In genomic region chr13:58275599-58275998, GRCm38 (mm10) we compare ENCODE assay signal across 8 mouse cellular contexts. TPM values are rescaled to one million over a fixed set of nuclear protein-coding genes. Genes with fewer than 3 reads are reported as not detected.
A peak's percentile ranks its signal among the peaks of the same experiment; 100 is the strongest.
DNase-seq lines count a peak whose midpoint lies in the region; ATAC-seq and TF ChIP-seq lines count a peak whose summit lies in the region.

Gene Gkap1 (minus strand): TSS chr13:58275699.

- H3K4me1 ChIP-seq in brown adipose tissue, adult 24 weeks (ENCODE audit: control insufficient read depth, insufficient read depth, insufficient read length, low read length) = no peaks in the 10 kb centered on the region
- H3K4me1 ChIP-seq in heart, embryonic 12.5 days (replicated peaks) = peaks cover 14% of the 10 kb centered on the region
- H3K4me1 ChIP-seq in neural tube, embryonic 13.5 days (replicated peaks) = peaks cover 26% of the 10 kb centered on the region

- no peak for TF ChIP-seq CTCF in left cerebral cortex, adult 2 months (IDR thresholded peaks at IDR 0.05)

- no peaks in the 10 kb centered on the region for H3K9me3 ChIP-seq in heart, embryonic 12.5 days (replicated peaks)
- H3K9me3 ChIP-seq in neural tube, embryonic 13.5 days = no peaks in the 10 kb centered on the region

- DNase-seq in left cerebral cortex, adult 2 months (ENCODE audit: extremely low spot score in 1 of 2, low spot score in 2 of 2) = no peak
- DNase-seq in left cerebral cortex, adult 9 months (ENCODE audit: low spot score in 2 of 2) = no peak
- no peak for DNase-seq in left cerebral cortex, postnatal 14 days (ENCODE audit: low spot score in 2 of 2)
- no peak for DNase-seq in thymus, postnatal 36 days
- no peak for DNase-seq in yolk sac, embryonic 10.5 days (ENCODE audit: low spot score)

- no peak for ATAC-seq in heart, embryonic 12.5 days (ENCODE audit: insufficient number of reproducible peaks, low FRiP score)
- ATAC-seq in neural tube, embryonic 13.5 days (ENCODE audit: low read depth) = no peak

- H3K27me3 ChIP-seq in heart, embryonic 12.5 days (replicated peaks) = 0 out of 2 replicates have a peak, but pooled peaks cover 4% of the 10 kb centered on the region
- H3K27me3 ChIP-seq in neural tube, embryonic 13.5 days = no peaks in the 10 kb centered on the region

- WGBS in heart, embryonic 12.5 days = 69% methylated on average over 8 of the region's 8 CpGs
- 76% methylated on average over 8 of the region's 8 CpGs for WGBS in neural tube, embryonic 13.5 days

- H3K36me3 ChIP-seq in heart, embryonic 12.5 days = no peaks in the 10 kb centered on the region
- no peaks in the 10 kb centered on the region for H3K36me3 ChIP-seq in neural tube, embryonic 13.5 days

- H3K9ac ChIP-seq in heart, embryonic 12.5 days = peak within 1 kb of the TSS; percentile 88
- H3K9ac ChIP-seq in neural tube, embryonic 13.5 days = peak within 1 kb of the TSS; percentile 88

- peak within 1 kb of the TSS; percentile 30; the same call in 1 of the 2 replicates for H3K27ac ChIP-seq in left cerebral cortex, adult 2 months
- no peak within 1 kb of the TSS for H3K27ac ChIP-seq in brown adipose tissue, adult 24 weeks (replicated peaks; ENCODE audit: low read depth, low read length)
- H3K27ac ChIP-seq in heart, embryonic 12.5 days (ENCODE audit: poor library complexity, severe bottlenecking) = peak within 1 kb of the TSS; percentile 49
- peak within 1 kb of the TSS; percentile 87 for H3K27ac ChIP-seq in neural tube, embryonic 13.5 days (replicated peaks)

- intact Hi-C loops in left cerebral cortex, adult 2 months (cut with DNase I) = no loop called here
- intact Hi-C loops in left cerebral cortex, postnatal 14 days (cut with DNase I) = no loop called here

- peak within 1 kb of the TSS; percentile 87 for H3K4me2 ChIP-seq in heart, embryonic 12.5 days
- H3K4me2 ChIP-seq in neural tube, embryonic 13.5 days = peak within 1 kb of the TSS; percentile 74

- H3K4me3 ChIP-seq in left cerebral cortex, adult 2 months = peak within 1 kb of the TSS; percentile 71
- H3K4me3 ChIP-seq in brown adipose tissue, adult 24 weeks (ENCODE audit: insufficient read depth, low read depth, low read length) = peak within 1 kb of the TSS; percentile 95
- H3K4me3 ChIP-seq in heart, embryonic 12.5 days = peak within 1 kb of the TSS; percentile 80
- H3K4me3 ChIP-seq in neural tube, embryonic 13.5 days = peak within 1 kb of the TSS; percentile 91

RNA-seq across cellular contexts. Expression of gene Gkap1, which starts in this region (rescaled TPM):
- 10 to 100 TPM; 16.8 to 20.3 TPM for total RNA-seq in left cerebral cortex, adult 2 months (2021)
- 35.4 and 45.5 TPM in 2 replicates for polyA plus RNA-seq in brown adipose tissue, adult 24 weeks (2012; ENCODE audit: insufficient read depth, insufficient read length, missing spikeins)
- polyA plus RNA-seq in heart, embryonic 12.5 days (2016; fragmentation: Nextera tagmentation; extraction: Ambion mirVana) = 24.7 and 25.4 TPM in 2 replicates
- total RNA-seq in left cerebral cortex, postnatal 14 days (2021) = 10 to 100 TPM; 13.7 to 18.4 TPM
- polyA plus RNA-seq in neural tube, embryonic 13.5 days (2015; fragmentation: Nextera tagmentation; extraction: Ambion mirVana) = 29.5 and 29.7 TPM in 2 replicates
